Mouse (Mus musculus): ENCODE data around the gene Tram2. TPM values are rescaled to one million over a fixed set of nuclear protein-coding genes. Genes with fewer than 3 reads are reported as not detected.

Tram2 gene
- polyA plus RNA-seq, 1 experiment from 2014 or later = 4.8 TPM

DNA sequence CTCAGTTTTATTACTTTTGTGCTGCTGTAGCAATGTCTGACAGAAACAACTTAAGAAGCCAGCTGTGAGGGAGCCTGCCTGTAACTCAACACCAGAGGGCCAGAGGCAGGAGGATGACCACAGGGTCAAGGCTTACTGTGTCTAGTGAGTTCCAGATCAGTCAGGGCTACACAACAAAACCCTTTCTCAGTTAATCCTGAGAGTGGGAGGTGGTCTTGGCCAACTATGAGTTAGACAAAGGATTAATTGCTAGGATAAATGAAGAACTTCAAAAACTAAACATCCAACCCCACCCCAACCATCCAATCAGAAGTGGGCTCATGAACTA is 45.3 kb downstream of the Tram2 start:
- H3K27me3 ChIP-seq (ENCODE audit: control insufficient read depth, insufficient read depth, low read length) = no peaks in the 10 kb centered on the region
- no peaks in the 10 kb centered on the region for H3K9me3 ChIP-seq (ENCODE audit: control insufficient read depth, low read length)
- no peaks in the 10 kb centered on the region for H3K4me1 ChIP-seq (ENCODE audit: control insufficient read depth in 2 of 2, insufficient read depth in 2 of 2, low read length in 2 of 2)
- H3K9ac ChIP-seq (ENCODE audit: low read length) = no peak overlapping the region
- no peak overlapping the region for H3K4me3 ChIP-seq (ENCODE audit: control insufficient read depth in 1 of 2, insufficient read depth in 1 of 2, low read depth in 1 of 2, low read length in 2 of 2)
- H3K27ac ChIP-seq (replicated peaks in 1 of 2; ENCODE audit: control insufficient read depth in 1 of 2, insufficient read depth in 1 of 2, low read depth in 2 of 2, low read length in 2 of 2) = no peak overlapping the region
- ATAC-seq (ENCODE audit: insufficient number of reproducible peaks, insufficient read depth, low FRiP score, low read depth) = no peak
- H3K4me2 ChIP-seq (ENCODE audit: low read length) = no peak overlapping the region
- H3K36me3 ChIP-seq (ENCODE audit: control insufficient read depth, insufficient read depth, low read length) = peaks cover 11% of the 10 kb centered on the region; the same call in 1 of the 2 replicates

DNA sequence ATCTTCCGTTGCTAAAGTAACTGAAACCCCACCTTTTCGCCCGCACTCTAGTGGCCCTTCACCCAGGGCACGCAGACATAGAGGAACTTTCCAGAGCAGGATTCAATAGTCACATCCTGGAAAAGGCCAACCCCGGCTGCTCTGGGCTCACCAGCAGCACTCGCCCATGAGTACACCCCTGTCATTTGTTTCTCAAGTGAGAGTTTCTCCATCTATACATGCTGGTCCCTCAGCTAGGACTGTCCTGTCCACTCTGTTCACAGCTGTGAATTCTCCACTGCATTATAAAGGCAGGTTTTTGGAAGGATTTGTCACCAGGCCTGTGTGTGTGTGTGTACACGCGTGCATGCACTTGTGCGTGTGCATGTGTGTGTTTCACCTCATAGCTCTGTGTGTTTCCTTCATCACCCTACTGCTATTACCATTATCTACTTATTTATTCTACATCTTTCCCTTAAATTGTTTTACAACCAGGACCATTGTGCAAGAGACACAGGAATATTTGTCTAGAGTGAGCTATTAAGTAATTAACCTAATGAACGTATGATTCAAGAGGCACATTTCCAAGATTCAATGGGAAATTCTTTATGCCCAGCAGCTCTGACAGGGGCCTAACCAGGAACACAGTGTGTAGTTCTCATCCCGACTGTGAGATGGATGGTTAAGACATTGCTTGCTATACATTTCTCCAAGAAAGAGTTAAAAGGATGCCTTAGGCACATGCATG is 45.8 kb downstream of the Tram2 start:
- 85% methylated on average over 11 of the region's 11 CpGs for WGBS

DNA sequence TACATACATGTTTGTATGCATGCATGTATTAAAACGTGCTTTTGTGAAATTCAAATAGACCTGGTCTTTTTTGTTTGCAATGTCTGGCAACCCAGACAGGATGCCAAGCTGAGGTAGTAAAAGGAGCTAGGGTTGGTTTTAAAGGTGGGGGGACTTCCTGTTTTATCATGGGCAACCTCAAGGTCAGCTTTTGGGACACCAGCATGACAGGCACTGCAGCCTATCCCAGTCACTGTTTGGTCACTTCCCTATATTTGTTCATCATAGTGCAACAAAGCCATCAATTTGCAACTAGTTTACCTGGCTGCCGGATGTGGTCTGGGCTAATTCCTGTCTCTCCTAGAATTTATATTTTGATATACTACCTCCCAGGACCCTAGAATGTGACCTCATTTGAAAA is 47.4 kb downstream of the Tram2 start:
- no peak overlapping the region for H3K4me2 ChIP-seq (ENCODE audit: low read length)
- WGBS = 89% methylated on average over 2 of the region's 2 CpGs
- no peaks in the 10 kb centered on the region for H3K9me3 ChIP-seq (ENCODE audit: control insufficient read depth, low read length)
- H3K27ac ChIP-seq (replicated peaks in 1 of 2; ENCODE audit: control insufficient read depth in 1 of 2, insufficient read depth in 1 of 2, low read depth in 2 of 2, low read length in 2 of 2) = no peak overlapping the region
- H3K4me3 ChIP-seq (ENCODE audit: control insufficient read depth in 1 of 2, insufficient read depth in 1 of 2, low read depth in 1 of 2, low read length in 2 of 2) = no peak overlapping the region
- no peaks in the 10 kb centered on the region for H3K27me3 ChIP-seq (ENCODE audit: control insufficient read depth, insufficient read depth, low read length)
- H3K36me3 ChIP-seq (ENCODE audit: control insufficient read depth, insufficient read depth, low read length) = peaks cover 7% of the 10 kb centered on the region; the same call in 1 of the 2 replicates
- no peak for ATAC-seq (ENCODE audit: insufficient number of reproducible peaks, insufficient read depth, low FRiP score, low read depth)
- no peaks in the 10 kb centered on the region for H3K4me1 ChIP-seq (ENCODE audit: control insufficient read depth in 2 of 2, insufficient read depth in 2 of 2, low read length in 2 of 2)
- no peak overlapping the region for H3K9ac ChIP-seq (ENCODE audit: low read length)

More for the DNA sequence above, 45.8 kb downstream of the Tram2 start:
- Histone ChIP-seq H3K4me1 (ENCODE audit: control insufficient read depth in 2 of 2, insufficient read depth in 2 of 2, low read length in 2 of 2) (no peaks in the 10 kb centered on the region), H3K27ac (replicated peaks in 1 of 2; ENCODE audit: control insufficient read depth in 1 of 2, insufficient read depth in 1 of 2, low read depth in 2 of 2, low read length in 2 of 2) (no peak overlapping the region), H3K9me3 (ENCODE audit: control insufficient read depth, low read length) (no peaks in the 10 kb centered on the region), H3K4me3 (ENCODE audit: control insufficient read depth in 1 of 2, insufficient read depth in 1 of 2, low read depth in 1 of 2, low read length in 2 of 2) (no peak overlapping the region), H3K4me2 (ENCODE audit: low read length) (no peak overlapping the region), H3K27me3 (ENCODE audit: control insufficient read depth, insufficient read depth, low read length) (no peaks in the 10 kb centered on the region), H3K36me3 (ENCODE audit: control insufficient read depth, insufficient read depth, low read length) (peaks cover 11% of the 10 kb centered on the region; the same call in 1 of the 2 replicates), H3K9ac (ENCODE audit: low read length) (no peak overlapping the region)
- no peak for ATAC-seq (ENCODE audit: insufficient number of reproducible peaks, insufficient read depth, low FRiP score, low read depth)

DNA sequence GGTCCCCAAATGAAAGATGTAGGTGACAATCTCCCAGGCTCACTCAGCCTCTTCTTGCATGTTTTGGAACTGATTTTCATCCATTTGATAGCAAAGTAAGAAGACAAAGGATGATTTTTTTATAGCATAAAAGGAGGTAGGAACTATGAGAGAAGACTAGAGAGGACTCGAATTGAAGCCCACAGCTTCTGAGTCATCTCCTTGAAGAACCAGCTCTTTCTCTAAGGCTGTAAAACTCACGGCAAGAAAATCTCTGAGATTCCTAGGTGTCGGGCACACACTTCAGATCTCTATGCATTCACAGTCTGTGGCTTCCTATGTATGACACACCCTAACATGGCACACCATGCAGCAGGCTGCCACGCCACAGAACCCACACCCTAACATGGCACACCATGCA is 50.0 kb downstream of the Tram2 start:
- Histone ChIP-seq H3K4me1 (ENCODE audit: control insufficient read depth in 2 of 2, insufficient read depth in 2 of 2, low read length in 2 of 2) (no peaks in the 10 kb centered on the region), H3K36me3 (ENCODE audit: control insufficient read depth, insufficient read depth, low read length) (no peaks in the 10 kb centered on the region), H3K9me3 (ENCODE audit: control insufficient read depth, low read length) (no peaks in the 10 kb centered on the region), H3K4me3 (ENCODE audit: control insufficient read depth in 1 of 2, insufficient read depth in 1 of 2, low read depth in 1 of 2, low read length in 2 of 2) (no peak overlapping the region), H3K27ac (replicated peaks in 1 of 2; ENCODE audit: control insufficient read depth in 1 of 2, insufficient read depth in 1 of 2, low read depth in 2 of 2, low read length in 2 of 2) (no peak overlapping the region), H3K27me3 (ENCODE audit: control insufficient read depth, insufficient read depth, low read length) (no peaks in the 10 kb centered on the region), H3K4me2 (ENCODE audit: low read length) (no peak overlapping the region), H3K9ac (ENCODE audit: low read length) (no peak overlapping the region)
- ATAC-seq (ENCODE audit: insufficient number of reproducible peaks, insufficient read depth, low FRiP score, low read depth) = no peak
- WGBS = 83% methylated on average over 4 of the region's 4 CpGs

DNA sequence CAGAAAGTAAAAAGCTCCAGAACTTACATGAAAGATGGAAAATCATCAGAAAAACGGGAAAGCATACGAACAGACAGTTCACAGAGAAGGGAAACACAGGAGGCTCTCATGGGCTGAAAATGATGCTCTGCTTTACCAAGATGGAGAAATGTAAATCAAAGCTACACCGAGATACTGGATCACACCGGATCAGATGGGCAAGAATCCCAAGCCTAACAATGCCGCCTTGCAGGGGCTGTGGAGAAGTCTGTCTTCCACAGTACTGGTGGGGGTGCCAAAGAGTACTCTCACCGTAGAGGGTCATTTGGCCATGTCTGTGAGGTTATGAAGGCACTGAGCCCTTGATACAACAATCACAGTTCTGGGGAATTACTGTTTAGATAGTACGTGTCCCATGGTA is 52.5 kb downstream of the Tram2 start:
- Histone ChIP-seq H3K4me3 (ENCODE audit: control insufficient read depth in 1 of 2, insufficient read depth in 1 of 2, low read depth in 1 of 2, low read length in 2 of 2) (no peak overlapping the region), H3K9me3 (ENCODE audit: control insufficient read depth, low read length) (no peaks in the 10 kb centered on the region), H3K27me3 (ENCODE audit: control insufficient read depth, insufficient read depth, low read length) (no peaks in the 10 kb centered on the region), H3K4me1 (ENCODE audit: control insufficient read depth in 2 of 2, insufficient read depth in 2 of 2, low read length in 2 of 2) (peaks cover 0 to 4% of the 10 kb centered on the region in 2 experiments; a peak in 1 of 4 replicates), H3K4me2 (ENCODE audit: low read length) (no peak overlapping the region), H3K36me3 (ENCODE audit: control insufficient read depth, insufficient read depth, low read length) (no peaks in the 10 kb centered on the region), H3K27ac (replicated peaks in 1 of 2; ENCODE audit: control insufficient read depth in 1 of 2, insufficient read depth in 1 of 2, low read depth in 2 of 2, low read length in 2 of 2) (no peak overlapping the region), H3K9ac (ENCODE audit: low read length) (no peak overlapping the region)
- WGBS = 75% methylated on average over 7 of the region's 7 CpGs
- ATAC-seq (ENCODE audit: insufficient number of reproducible peaks, insufficient read depth, low FRiP score, low read depth) = no peak

DNA sequence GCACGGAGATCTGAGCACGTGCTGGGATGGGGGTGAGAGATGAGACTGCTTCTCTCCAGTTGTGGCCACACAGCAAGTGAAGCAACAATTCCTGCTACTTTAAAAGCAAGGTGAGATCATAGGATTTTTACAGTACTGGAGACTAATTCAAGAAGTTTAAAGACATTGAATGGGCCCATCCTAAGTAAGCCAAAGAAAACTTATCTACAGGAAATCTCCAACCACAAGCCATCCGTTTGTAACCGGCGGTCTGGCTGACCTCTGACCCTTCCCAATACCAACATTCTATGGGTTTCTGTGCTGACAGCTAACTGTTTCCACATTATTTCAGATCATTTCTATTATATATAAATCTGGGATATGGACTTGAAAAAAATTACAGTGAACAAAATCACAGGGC is 53.8 kb downstream of the Tram2 start:
- H3K4me3 ChIP-seq (ENCODE audit: control insufficient read depth in 1 of 2, insufficient read depth in 1 of 2, low read depth in 1 of 2, low read length in 2 of 2) = no peak overlapping the region
- H3K27ac ChIP-seq (replicated peaks in 1 of 2; ENCODE audit: control insufficient read depth in 1 of 2, insufficient read depth in 1 of 2, low read depth in 2 of 2, low read length in 2 of 2) = no peak overlapping the region
- no peak overlapping the region for H3K4me2 ChIP-seq (ENCODE audit: low read length)
- no peaks in the 10 kb centered on the region for H3K9me3 ChIP-seq (ENCODE audit: control insufficient read depth, low read length)
- no peaks in the 10 kb centered on the region for H3K27me3 ChIP-seq (ENCODE audit: control insufficient read depth, insufficient read depth, low read length)
- WGBS = 67% methylated on average over 5 of the region's 5 CpGs
- H3K4me1 ChIP-seq (ENCODE audit: control insufficient read depth in 2 of 2, insufficient read depth in 2 of 2, low read length in 2 of 2) = peaks cover 0 to 4% of the 10 kb centered on the region in 2 experiments; a peak in 1 of 4 replicates
- H3K36me3 ChIP-seq (ENCODE audit: control insufficient read depth, insufficient read depth, low read length) = no peaks in the 10 kb centered on the region
- H3K9ac ChIP-seq (ENCODE audit: low read length) = no peak overlapping the region
- ATAC-seq (ENCODE audit: insufficient number of reproducible peaks, insufficient read depth, low FRiP score, low read depth) = no peak

DNA sequence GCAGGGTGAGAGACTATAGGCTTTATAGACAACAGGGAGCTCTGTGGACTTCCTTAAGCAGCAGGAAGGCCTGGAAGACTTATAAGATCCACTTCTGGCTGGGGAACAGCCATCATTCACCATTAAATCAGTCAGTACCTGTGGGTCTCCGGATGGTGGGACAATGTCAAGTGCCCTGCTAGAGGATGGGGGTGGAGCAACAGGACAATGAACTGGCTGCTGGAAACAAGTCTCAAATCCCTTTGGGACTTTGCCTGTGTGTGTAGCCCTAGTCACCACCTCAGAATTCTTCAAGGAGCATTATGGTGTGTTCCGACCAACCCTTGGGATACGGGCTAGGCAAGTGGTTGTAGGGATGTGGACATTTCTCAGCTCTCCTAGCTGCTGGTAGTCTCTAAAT is 55.9 kb downstream of the Tram2 start:
- Histone ChIP-seq H3K4me2 (ENCODE audit: low read length) (no peak overlapping the region), H3K9me3 (ENCODE audit: control insufficient read depth, low read length) (no peaks in the 10 kb centered on the region), H3K27me3 (ENCODE audit: control insufficient read depth, insufficient read depth, low read length) (no peaks in the 10 kb centered on the region), H3K36me3 (ENCODE audit: control insufficient read depth, insufficient read depth, low read length) (no peaks in the 10 kb centered on the region), H3K4me1 (ENCODE audit: control insufficient read depth in 2 of 2, insufficient read depth in 2 of 2, low read length in 2 of 2) (peaks cover 0 to 4% of the 10 kb centered on the region in 2 experiments; a peak in 1 of 4 replicates), H3K9ac (ENCODE audit: low read length) (no peak overlapping the region), H3K27ac (replicated peaks in 1 of 2; ENCODE audit: control insufficient read depth in 1 of 2, insufficient read depth in 1 of 2, low read depth in 2 of 2, low read length in 2 of 2) (no peak overlapping the region), H3K4me3 (ENCODE audit: control insufficient read depth in 1 of 2, insufficient read depth in 1 of 2, low read depth in 1 of 2, low read length in 2 of 2) (no peak overlapping the region)
- 82% methylated on average over 3 of the region's 3 CpGs for WGBS
- ATAC-seq (ENCODE audit: insufficient number of reproducible peaks, insufficient read depth, low FRiP score, low read depth) = no peak

DNA sequence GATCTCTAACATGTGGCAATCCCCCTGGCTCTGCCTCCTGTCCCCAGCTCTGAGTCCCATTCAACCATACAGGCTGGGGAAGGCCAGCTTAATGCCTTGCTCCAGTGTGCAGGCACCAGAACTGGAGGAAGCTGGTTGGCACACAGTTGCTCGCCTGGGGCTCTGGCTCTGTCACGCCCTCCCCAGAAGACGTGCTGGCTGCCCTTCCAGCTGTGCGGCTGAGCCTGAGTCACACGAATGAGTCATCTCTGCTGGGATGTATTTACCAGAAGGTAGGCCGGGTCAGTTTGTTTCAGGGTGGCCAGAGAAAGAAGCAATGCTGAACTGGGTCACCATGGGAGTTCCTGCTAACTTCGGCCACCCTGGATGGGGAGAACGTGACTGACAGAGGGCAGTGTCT is 64.6 kb downstream of the Tram2 start:
- H3K27me3 ChIP-seq (ENCODE audit: control insufficient read depth, insufficient read depth, low read length) = no peaks in the 10 kb centered on the region
- H3K36me3 ChIP-seq (ENCODE audit: control insufficient read depth, insufficient read depth, low read length) = peaks cover 20% of the 10 kb centered on the region
- no peaks in the 10 kb centered on the region for H3K9me3 ChIP-seq (ENCODE audit: control insufficient read depth, low read length)
- ATAC-seq (ENCODE audit: insufficient number of reproducible peaks, insufficient read depth, low FRiP score, low read depth) = peak; percentile 81
- H3K4me3 ChIP-seq (ENCODE audit: control insufficient read depth in 1 of 2, insufficient read depth in 1 of 2, low read depth in 1 of 2, low read length in 2 of 2) = no peak overlapping the region
- WGBS = 21% methylated on average over 8 of the region's 8 CpGs
- peaks cover 8 to 19% of the 10 kb centered on the region in 2 experiments for H3K4me1 ChIP-seq (ENCODE audit: control insufficient read depth in 2 of 2, insufficient read depth in 2 of 2, low read length in 2 of 2)
- H3K9ac ChIP-seq (ENCODE audit: low read length) = peak overlapping the region; percentile 30; the same call in 1 of the 2 replicates
- no peak overlapping the region for H3K4me2 ChIP-seq (ENCODE audit: low read length)
- H3K27ac ChIP-seq (replicated peaks in 1 of 2; ENCODE audit: control insufficient read depth in 1 of 2, insufficient read depth in 1 of 2, low read depth in 2 of 2, low read length in 2 of 2) = peak overlapping the region in 1 of 2 experiments; percentile 59; a peak in 1 of 4 replicates

Measured in heart, embryonic 14.5 days (tissue).